Mouse (Mus musculus) ES-Bruce4 (cell line): ENCODE data around the gene Phldb2.

Source experiments
- CTCF ChIP-seq: IDR thresholded peaks from one replicate; pipeline ENCODE4 v1.8.1; 2011; ENCODE audit warnings: low read depth, low read length
- POLR2A ChIP-seq: IDR thresholded peaks from one replicate; pipeline ENCODE4 v1.8.1; 2011; ENCODE audit warnings: low read length; ENCODE audit not compliant: insufficient read depth

DNA sequence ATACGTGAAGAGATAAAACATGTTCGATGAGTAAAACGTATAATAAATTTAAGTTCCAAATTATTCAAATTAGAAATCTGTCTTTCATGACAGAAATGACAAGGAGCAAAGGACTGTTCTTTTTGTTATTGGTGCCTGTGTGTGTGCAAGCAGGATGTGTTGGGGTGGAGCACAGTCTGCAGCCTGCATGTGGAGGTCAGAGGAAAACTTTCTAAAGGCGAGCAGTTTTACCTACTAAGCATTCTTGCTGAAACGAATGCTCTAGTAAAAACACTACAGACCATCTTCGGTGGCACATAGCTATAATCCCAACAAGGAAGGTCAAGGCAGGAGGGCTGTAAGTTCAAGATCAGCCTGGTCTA lies 120.7 kb downstream of the Phldb2 start:
- TF ChIP-seq CTCF (no peak), POLR2A (no peak)
